Mouse (Mus musculus) bone marrow, adult 2 months (tissue): ENCODE data around the gene Ccdc82.

Experiments
- CTCF ChIP-seq: fragments of 200-500 bp; IDR thresholded peaks from 2 replicates; pipeline ENCODE4 v1.5.1; 2011; ENCODE audit warnings: low read length, control low read depth; ENCODE audit not compliant: control insufficient read depth, insufficient read depth
- POLR2A ChIP-seq: fragments of 200-500 bp; IDR thresholded peaks from 2 replicates; pipeline ENCODE4 v1.6.1; 2011; ENCODE audit warnings: low read depth, mild to moderate bottlenecking, control low read depth, low read length, borderline replicate concordance; ENCODE audit not compliant: control insufficient read depth

- TF ChIP-seq CTCF (no peak), POLR2A (no peak)
Observed at GRCm38 (mm10) chr9:13303099-13303771, 56.5 kb downstream of the Ccdc82 start.
